Mouse (Mus musculus) CD4-positive, CD25-positive, alpha-beta regulatory T cell, adult 4 months (primary cell): Measurements from ENCODE around the gene Skor1. TPM values are rescaled to one million over a fixed set of nuclear protein-coding genes. Genes with fewer than 3 reads are reported as not detected.
A peak's percentile ranks its signal among the peaks of the same experiment; 100 is the strongest.

Experiments used
- ATAC-seq: one replicate; pipeline ENCODE4 v1.8.0; 2017
- polyA plus RNA-seq, 2 experiments: library from polyadenylated mRNA; unstranded; fragments of 100-300 nt; shearing (Covaris generic); gene quantifications; one replicate each; pipeline ENCODE4 v1.2.1; 2017

Gene Skor1
- polyA plus RNA-seq, 2 experiments from 2014 or later = not detected

DNA sequence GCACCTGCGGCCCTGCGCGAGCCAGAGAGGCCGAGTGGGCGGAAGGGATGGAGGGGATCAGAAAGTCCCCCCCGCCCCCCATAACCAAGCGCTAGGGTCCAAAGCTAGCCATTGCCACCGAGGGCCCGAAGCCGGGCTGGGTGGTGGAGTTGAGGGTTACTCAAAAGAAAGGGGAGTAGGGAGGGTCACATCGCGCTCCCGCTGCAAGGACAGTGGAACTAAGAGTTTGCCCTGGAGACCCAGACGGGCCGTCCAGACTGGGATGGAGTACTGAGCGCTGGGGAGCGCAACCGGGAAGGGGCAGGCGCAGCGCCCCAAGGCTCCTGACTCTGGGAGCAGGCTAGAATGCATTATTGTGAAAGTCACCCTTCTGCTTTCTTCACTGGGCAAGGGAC is 608 bp upstream of the Skor1 start:
- no peak for ATAC-seq

DNA sequence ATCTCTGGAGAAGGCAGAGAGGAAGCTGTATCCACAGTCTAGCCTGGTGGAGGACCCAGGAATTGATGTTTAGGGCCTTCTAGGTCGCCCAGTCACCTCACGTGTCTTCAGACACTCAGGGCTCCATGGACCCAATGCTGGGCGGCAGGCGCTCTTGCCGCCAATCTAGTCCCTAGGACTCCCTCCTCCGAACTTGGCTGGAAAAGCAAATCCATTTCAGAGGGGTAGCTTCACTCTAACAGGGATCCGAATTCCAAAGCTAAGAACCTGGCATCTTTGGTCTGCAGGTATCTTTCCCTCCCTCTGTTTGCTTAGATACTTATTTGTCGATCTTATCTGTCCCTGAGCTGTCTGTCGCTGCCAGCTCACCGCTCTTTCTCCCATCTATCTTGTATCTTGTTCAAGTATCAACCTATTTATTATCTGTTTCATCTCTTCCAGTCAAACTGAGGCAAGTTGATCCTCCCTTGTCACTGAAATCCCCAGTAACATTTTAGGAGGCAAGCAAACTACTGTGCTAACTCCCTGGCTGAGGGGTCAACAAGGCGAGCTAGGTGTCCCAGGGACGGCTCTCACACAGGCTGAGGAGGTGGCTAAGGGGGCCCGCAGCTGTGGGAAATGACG is 863 bp downstream of the Skor1 start:
- no peak for ATAC-seq

DNA sequence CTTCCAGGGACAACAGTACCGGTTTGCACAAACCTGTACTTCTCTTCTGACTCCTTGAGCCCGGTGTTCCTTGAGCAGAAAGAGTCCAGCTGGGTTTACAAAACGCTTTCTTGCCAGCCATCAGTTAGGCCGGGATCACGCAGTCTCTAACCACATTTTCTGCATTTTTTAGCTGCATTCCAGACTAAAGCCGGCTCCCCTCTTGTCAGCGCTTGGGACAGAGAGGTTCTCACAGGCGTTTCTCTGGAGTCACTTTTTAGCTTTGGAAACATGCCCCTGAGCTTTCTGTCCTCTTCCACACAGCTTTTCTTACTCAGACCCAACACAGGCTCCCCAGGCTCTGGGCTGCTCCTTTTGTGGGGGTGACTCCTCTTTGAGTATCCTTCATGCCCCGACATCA is 1.5 kb downstream of the Skor1 start:
- ATAC-seq = no peak

DNA sequence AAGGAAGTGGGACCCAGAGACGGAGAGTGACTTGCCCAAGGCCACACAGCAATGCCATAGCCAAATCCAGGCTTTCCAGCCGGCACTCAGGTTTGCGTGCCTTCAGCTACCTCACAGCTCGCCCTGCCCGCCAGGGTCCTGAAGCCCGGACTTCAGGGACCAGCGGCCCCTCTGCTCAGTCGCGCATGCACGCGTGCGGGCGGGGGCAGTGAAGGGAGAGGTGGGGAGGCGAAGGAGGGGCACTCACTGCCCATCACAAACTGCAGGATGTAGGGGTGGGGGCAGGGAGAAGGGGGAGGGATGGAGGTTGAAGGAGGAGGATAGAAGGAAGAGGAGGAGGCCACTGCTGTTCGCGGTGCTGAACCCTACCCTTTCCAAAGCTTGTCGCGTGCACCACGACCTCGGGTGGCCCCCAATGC is 1.9 kb downstream of the Skor1 start:
- no peak for ATAC-seq

DNA sequence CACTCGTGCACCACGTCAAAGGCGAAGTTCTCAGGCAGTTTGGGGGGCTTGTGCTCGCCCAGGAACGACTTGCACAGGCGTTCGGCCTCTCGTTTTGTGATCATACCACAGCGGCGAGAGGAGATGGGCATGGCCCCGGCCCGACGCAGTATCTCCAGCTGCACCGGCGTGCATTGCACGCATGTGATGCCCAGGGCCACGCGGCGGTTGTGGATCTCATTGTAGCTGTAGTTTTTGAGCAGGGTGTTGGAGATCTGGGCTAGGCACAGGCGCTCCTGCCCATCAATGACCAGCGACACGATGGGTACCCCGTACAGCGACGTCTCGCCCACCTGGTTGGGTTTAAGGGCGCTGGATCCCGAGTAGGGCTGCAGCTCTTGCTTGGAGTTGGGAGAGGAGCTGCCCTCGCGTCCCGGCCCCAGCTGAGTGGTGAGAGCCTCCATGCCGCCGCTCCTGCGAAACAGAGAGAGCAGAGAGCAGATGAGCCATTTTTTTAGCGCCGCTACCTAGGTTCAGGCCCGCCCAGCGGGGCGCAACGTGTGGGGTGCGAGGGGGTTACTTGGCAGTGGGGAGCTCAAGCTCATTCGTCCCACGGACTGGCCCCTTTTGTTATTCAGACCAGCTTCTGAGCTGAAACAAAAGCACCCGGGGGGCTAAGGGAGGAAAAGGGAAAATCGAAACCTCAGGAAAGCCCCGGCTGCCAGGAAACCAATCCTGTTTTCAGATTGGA is 2.5 kb downstream of the Skor1 start:
- ATAC-seq = no peak

DNA sequence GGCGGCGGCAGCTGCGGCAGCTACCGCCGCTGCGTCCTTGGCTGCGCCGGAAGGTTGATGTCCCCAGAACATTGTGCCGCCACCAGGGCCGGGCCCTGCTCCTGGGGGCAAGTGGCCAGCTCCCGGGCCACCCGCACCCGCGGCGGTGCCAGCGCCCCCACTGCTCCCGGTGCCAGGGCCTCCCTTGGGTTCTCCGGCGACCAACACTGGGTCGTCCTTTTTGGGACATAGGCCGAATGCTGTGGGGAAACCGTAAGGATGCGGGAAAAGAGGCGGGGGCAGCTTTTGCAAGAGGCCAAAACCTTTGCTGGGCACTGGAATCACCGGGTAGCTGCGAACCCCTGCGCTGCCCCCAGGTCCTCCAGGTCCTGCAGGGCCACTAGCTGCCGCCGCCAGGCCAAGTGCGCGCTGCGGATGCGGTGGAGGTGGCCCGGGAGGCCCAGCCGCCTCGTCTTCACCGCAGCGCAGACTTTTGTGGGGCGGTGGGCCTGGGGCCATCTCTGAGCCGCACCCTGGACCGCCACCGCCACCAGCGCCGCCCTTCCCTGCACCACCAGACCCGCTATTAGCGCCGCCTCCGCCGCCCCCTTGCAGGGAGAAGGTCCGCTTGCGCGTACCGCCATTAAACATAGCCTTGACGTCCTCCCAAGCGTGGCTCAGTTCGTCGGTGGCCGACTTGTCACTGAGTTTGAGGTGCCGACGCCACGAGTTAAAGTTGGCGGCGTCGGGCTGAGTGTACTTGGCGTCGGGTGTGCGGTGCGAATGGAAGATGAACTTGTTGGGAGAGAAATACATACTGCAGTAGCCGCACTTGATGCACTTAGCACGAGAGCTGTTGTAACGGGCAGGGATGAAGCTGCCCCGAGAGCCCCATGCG is 3.3 kb downstream of the Skor1 start:
- no peak for ATAC-seq

DNA sequence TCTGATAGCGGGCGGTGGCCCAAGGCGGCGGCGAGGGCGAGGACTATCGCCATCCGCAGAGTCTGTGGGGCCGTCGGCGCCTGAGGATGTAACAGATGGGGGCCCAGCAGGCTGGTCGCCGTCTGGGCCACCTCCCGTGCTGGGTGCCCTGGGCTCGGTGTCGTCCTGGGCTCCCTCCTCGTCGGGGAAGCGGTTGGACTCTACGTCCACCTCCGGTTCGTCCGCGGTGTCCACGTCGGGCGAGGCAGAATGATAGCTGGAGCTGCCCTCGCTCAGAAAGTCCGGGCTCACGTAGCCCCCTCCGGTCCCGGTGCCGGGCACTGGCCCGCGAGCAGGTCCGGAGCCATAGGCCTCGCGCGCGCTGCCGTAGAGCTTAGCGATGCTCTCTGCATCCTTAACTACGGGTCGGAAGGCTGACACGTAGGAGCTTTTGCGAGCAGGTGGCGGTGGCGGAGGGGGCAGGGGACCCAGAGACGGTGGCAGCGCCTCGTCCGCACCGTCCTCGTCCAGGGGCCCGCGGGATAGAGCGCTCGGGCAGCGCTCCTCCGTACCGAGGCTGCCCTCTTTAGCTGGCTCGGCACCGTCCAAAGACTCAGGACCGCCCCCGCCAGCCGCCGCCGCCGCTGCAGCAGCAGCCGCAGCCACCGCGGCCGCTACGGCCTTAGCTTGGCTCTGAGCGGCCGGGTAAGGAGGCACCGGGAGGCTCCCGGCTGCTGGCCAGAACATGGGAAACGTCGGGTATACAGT is 4.1 kb downstream of the Skor1 start:
- ATAC-seq = no peak

DNA sequence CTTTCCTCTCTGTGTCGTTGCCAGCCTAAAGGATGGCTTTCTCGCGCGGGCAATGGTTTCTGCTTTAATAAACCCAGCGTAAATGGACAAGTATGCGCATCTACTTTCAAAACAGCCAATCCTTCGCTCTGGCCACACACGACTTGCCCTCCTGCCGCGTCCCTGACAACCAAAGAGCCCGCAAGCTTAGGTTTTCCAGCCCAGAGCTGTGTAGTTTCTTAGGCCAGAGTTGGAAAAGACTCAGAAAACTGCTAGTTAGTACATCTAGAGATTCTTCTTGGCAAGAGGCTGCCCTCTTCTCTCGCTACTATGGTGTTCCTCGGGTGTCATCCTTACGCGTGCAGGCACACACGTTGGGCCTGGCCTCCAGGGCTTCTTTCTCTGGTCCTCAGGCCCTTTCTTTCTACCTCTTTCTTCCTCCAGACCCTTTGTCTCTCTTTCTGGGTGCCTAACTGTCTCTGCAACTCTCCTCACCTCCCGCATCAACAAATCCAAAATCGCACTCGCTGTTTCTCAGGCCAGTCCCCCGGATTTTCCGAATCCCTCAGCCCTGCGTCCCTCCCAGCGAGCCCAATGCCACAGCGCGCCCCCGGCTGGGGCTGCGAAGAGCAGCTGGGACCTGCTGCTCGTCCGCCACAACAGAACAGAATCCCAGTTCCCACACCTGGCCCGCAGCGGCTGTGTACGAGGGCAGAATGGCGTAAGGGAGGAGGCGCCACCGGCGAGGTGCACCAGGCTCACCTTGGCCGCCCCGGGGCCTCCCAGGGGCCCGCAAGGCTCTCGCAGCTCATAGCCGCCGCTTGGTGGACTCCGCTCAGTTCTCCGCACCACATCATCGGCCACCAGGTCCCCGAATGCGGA is 4.9 kb downstream of the Skor1 start:
- ATAC-seq = no peak

DNA sequence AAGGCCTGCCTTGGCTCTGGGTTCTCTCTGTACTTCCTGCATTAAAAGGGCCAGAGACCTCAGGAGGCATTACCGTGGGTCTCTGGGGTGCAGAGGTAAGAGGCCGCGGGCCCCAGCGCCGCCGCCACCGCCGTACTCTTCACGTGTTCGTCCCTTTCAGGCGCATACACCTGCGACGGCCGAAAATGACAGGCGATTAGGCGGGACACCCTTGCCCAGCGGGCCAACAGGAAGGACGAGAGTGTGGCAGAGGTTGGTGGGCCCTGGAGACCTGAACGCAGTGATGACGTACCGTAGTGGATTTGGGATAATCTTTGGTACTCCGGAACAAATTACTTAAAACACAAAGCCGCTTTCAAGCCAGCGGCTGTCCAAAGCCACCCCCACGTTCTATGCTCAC is 5.5 kb downstream of the Skor1 start:
- no peak for ATAC-seq

DNA sequence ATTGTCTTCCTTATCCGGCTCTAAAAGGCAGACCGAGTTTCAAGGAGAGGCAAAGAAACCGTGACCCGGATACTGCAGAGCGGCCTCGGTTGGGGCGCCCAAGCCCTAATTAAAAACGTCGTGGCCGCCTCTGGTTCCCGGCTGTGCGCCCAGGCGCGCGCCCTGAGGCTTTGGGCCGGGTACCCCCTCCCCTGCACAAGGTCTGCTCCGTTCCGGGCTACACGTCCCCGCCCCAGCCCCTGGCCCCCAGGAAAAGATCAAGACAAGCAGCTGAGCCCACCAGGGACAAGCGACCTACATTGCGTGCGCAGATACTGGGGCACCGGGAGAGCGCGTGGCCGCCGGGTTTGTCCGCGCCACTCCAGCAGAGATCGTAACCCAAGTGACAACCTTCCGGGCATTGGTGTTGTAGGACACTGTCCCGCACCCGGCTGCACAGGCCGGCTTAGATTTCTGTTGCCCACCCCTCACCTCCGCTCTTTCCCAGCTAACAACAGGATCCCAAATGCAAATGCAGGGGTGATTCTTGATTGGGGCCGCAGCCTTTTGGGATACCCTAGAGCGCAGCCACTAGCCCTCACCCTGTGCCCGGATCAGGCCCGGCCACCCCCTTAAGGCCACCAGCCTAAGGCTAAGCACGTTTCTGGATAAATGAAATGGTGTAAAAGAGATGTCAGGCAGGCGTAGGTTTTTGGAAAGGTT is 6.3 kb downstream of the Skor1 start:
- ATAC-seq = no peak

DNA sequence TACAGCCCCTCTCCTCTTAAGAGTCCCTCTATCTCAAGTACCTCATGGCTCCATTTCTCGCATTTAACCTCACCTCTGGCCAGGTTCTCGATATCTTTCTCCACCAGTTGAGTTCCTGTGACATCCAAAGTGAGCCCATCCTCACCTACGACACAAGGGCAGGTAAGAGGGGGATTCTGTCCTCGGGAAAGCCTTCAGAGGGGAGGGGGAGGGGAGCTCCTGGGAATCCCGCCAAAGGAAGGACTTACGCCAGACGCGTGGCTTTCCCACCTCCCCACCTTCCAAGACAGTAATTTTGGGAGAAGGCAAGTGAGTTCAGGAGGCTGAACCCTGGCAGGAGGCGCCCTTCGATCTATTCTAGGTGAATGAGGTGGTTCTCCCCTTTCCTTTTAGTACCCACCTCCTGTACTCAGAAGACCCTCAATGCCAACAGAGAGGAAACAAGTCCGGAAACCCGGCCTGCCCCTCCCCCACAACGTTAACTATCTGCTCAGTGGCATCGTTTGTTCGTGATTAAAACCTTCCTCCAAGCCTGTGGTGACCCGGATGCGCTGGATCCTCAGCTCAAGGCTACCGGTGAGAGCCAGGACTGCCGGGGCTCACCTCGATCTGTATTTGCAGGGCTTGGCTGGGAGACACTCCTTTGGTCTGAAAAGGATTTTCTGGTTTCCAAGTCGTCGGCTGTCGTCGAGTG is 7.0 kb downstream of the Skor1 start:
- no peak for ATAC-seq

DNA sequence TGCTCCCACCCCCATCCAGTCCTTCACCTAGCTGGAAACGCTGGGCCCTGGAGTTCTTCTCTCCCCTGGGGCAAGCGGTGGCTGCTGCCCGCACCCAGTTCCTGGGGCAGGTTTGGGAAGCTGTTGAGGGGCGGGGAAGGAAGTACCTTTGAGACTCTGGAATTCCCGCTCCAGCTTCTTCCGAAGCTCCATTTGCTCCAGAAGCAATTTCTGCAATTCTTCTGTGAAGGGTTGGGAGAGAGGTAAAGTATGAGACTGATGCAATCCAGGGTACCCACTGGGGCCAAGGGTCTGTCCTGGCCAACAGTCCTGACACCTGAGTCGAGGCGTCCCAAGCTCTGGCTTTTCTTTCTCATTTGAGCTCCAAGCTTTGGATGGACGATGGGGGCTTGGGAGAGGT is 8.6 kb downstream of the Skor1 start:
- ATAC-seq = no peak

DNA sequence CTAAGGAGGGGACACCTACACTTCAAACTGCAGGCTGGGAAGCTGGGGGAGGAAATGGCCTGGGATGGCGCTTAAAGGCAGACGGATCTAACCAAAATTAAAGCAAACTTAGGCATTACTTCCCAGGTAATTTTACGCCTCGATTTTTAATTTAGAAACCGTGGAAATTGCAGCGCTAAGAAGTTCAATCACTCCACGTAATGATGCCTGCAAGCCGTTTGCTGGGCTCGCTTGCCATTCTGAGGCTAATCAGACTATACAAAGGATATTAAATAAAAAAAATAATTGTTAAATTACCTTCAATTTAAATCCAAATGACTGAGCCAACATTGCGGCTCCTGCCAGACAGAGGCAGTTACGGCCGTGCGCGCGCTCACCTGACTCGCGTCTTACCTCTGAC is 9.1 kb downstream of the Skor1 start:
- no peak for ATAC-seq

DNA sequence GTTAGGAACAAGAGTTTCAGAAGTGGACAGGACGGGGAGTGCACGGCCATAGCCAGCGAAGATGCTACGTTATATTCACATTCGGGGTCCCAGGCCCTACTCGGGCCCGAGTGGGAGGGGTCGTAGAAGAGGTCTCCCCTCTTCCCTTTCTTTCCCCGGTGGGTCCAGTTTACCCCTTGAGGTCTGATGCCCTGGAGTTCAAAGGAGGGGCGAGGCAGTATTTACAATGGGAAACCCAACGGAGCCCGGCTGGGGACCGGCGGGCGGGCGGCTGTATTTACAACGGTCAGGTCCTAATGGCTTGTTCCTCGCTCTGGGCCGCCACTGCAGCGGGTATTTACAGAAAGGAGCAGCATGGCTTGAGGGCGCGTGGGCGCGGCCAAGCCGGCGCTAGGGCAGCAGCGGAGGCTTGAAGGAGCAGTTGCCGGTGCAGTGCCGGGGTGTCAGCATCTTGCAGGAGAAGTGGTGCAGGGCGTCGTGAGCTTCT is 10.2 kb downstream of the Skor1 start:
- ATAC-seq = no peak

DNA sequence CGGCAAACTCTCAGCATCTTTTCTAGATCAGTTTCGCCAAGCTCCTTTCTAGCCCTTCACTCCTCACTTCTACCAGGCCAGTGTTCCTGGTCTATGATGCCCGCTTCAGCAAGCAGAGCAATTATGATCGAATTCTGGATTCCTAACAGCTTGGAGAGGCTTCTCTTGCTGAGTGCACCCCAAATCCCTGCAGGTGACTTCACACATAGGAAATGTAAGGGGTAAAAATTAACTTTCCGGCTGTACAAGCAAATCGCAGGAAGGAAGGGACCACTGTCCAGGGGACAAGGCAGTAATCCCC is 11.2 kb downstream of the Skor1 start:
- ATAC-seq = no peak

DNA sequence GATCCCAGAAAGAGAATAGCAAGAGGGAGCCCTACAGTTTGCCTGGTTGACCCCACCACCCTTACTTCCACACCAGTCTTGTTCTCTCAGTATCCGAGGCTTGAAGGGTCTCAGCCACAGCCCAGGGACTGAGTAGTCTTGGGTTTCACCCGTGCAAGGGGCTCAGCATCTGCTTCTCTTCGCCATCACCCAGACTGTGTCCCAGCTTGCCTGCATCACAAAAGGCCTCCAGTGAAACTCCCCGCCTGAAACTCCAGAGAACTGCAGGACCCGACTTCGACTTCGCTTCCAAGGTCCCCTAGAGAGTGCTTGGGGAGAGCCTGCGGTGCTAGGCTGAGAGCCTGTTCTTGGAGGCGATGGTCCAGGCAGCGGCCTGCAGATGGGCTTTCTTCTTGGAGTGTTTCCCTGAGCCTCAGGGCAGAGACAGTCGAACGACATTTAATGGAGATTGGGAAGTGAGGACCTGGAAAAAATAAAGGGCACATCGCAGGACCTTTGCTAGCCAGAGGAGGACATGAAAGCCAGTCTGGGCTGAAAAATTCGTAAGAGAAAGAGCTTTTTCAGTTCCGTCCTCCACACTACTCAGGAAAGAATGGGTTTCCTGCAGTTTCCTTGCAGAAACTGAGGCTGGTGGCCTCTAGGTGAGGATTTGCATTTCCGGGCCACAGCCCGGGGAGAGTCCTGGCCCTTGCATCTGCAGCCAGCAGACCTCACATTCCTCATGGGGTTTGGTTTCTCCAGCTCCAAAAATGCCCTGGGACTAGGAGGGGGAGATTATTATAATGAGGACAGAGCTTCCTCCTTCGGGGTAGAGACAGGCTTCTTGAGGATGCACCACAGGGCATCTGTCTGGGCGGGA is 11.8 kb downstream of the Skor1 start:
- no peak for ATAC-seq

DNA sequence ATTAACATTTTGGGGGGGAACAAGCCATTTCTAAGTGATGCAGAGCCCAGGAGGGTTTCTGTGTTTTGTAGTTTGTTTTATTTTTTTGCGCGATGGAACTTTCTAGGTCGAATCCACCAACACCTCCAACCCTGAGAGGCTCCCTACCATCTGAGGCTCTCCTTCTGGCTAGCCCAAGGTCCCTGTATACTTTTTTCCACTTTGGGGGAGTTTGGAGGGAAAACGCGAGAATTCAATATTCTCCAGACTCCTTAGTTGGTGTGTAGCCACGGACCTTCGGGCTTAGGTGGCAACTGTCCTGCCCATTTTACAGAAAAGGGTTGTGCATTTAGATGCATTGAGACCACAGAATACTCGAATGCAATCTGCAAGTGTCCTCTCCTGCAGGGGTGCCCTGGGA is 12.5 kb downstream of the Skor1 start:
- ATAC-seq = no peak

DNA sequence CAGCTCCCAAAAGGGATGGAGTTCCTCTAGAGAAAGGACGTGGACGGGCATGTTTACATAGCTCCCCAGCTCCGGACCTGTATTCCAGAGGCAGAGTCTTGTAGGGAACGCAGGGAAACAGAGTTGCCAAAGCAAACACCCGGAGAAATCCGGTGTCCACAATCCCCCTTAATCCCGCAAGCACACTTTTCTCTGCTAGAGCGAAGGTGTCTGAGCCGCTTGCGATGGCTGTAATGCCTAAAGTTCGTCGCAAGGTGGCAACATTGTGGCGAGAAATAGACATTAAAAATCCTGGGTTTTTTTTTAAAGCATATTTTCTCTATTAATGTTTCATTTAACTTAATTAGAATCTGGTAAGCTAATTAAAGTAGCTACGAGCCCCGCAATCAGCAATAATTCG is 13.0 kb downstream of the Skor1 start:
- peak; percentile 13 for ATAC-seq

DNA sequence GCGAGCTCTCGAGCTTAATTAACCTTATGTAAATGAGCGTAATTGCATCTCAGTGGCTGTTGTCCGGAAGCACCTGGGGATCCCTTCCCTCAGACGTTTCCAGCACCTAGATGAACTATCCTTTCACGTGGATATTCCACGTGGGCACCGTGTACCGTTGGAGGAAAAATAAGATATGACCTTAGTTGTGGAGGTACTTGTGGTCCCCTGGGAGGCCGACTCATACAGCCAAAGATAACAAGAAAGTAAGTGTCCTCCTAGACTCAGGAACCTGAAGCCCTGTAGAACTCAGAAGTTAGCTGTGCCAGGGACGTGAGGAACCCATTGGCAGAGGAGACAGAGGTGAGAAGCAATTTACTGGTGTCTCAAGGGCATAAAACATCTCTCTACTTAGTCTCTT is 13.4 kb downstream of the Skor1 start:
- ATAC-seq = no peak

DNA sequence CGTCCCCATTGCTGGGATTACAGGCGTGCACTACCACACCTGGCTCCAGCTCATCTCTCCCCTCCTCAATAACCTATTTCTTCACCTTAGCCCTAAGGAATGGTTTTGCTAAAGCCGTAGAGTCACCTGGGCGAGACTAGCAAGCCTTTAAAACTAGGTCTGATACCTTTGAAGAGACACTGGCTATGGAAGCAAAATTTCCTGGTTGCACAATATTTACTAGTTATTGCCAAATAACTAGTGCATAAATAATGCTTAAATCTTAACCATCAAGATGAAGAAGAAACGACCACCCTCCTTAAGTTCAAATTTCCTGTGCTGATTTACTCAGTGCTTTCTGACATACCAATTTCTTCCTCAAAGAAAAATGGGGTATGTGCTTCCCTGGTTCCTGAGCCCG is 15.1 kb downstream of the Skor1 start:
- no peak for ATAC-seq
